10 mouse cellular contexts compared by ENCODE assay signal in genomic region chr1:39911446-39911845, GRCm38 (mm10). TPM values are rescaled to one million over a fixed set of nuclear protein-coding genes. Genes with fewer than 3 reads are reported as not detected.
A peak's percentile ranks its signal among the peaks of the same experiment; 100 is the strongest.
DNase-seq lines count a peak whose midpoint lies in the region; ATAC-seq and TF ChIP-seq lines count a peak whose summit lies in the region.
"Had no signal": no experiment of that assay in that cellular context is flagged by ENCODE, and none has a peak within 500 bp of the region (broad histone marks: within the 10 kb centered on the region; RNA-seq: fewer than 3 reads in every experiment).

No protein-coding gene starts in this region.

- ATAC-seq in heart, postnatal 0 days (ENCODE audit: insufficient read depth, low read depth) = no peak; the same call in 1 of the 2 replicates
- ATAC-seq in heart, embryonic 11.5 days (replicated peaks; ENCODE audit: insufficient number of reproducible peaks, low FRiP score, low TSS enrichment) = no peak
- ATAC-seq in intestine, embryonic 16.5 days = peak; percentile 27; the same call in 1 of the 2 replicates
- ATAC-seq in midbrain, embryonic 13.5 days = 0 out of 2 replicates have a peak, but pooled peaks have one; percentile 37

- H3K4me1 ChIP-seq in heart, postnatal 0 days (ENCODE audit: control insufficient read depth, insufficient read depth) = peaks cover 26% of the 10 kb centered on the region
- H3K4me1 ChIP-seq in heart, embryonic 11.5 days (ENCODE audit: control insufficient read depth, insufficient read depth, low read length) = peaks cover 28% of the 10 kb centered on the region
- H3K4me1 ChIP-seq in intestine, embryonic 16.5 days (ENCODE audit: control insufficient read depth, insufficient read depth, low read length) = peaks cover 24% of the 10 kb centered on the region
- peaks cover 69% of the 10 kb centered on the region for H3K4me1 ChIP-seq in midbrain, embryonic 13.5 days (replicated peaks)

- H3K36me3 ChIP-seq in heart, postnatal 0 days (replicated peaks; ENCODE audit: control insufficient read depth, insufficient read depth, low read length) = peaks cover 13% of the 10 kb centered on the region
- peaks cover 5% of the 10 kb centered on the region for H3K36me3 ChIP-seq in heart, embryonic 11.5 days (ENCODE audit: control insufficient read depth, insufficient read depth, low read length)
- peaks cover 8% of the 10 kb centered on the region for H3K36me3 ChIP-seq in intestine, embryonic 16.5 days (ENCODE audit: control insufficient read depth, insufficient read depth, low read length)
- H3K36me3 ChIP-seq in midbrain, embryonic 13.5 days = peaks cover 57% of the 10 kb centered on the region

- H3K4me3 ChIP-seq in heart, postnatal 0 days (ENCODE audit: low read depth, low read length) = no peak overlapping the region
- H3K4me3 ChIP-seq in heart, embryonic 11.5 days (ENCODE audit: low read depth, low read length) = no peak overlapping the region
- no peak overlapping the region for H3K4me3 ChIP-seq in intestine, embryonic 16.5 days (ENCODE audit: low read length)
- H3K4me3 ChIP-seq in midbrain, embryonic 13.5 days (replicated peaks) = no peak overlapping the region
- H3K4me3 ChIP-seq: embryonic facial prominence, embryonic 13.5 days; limb, embryonic 13.5 days had no signal

- no peak for TF ChIP-seq EP300 in heart, postnatal 0 days (IDR thresholded peaks at IDR 0.05; ENCODE audit: low read depth)

- no peaks in the 10 kb centered on the region for H3K27me3 ChIP-seq in heart, postnatal 0 days (ENCODE audit: control insufficient read depth, insufficient read depth, low read length)
- no peaks in the 10 kb centered on the region for H3K27me3 ChIP-seq in heart, embryonic 11.5 days (ENCODE audit: control insufficient read depth, insufficient read depth, low read length)
- H3K27me3 ChIP-seq in intestine, embryonic 16.5 days (replicated peaks; ENCODE audit: control insufficient read depth, insufficient read depth, low read length) = no peaks in the 10 kb centered on the region
- H3K27me3 ChIP-seq in midbrain, embryonic 13.5 days = no peaks in the 10 kb centered on the region
- H3K27me3 ChIP-seq: embryonic facial prominence, embryonic 13.5 days; limb, embryonic 13.5 days had no signal

- TF ChIP-seq CTCF in heart, postnatal 0 days (IDR thresholded peaks at IDR 0.05; ENCODE audit: low read depth) = peak; percentile 80

- H3K9ac ChIP-seq in heart, postnatal 0 days (replicated peaks; ENCODE audit: low read depth, low read length) = no peak overlapping the region
- H3K9ac ChIP-seq in heart, embryonic 11.5 days (ENCODE audit: low read depth, low read length) = no peak overlapping the region
- H3K9ac ChIP-seq in intestine, embryonic 16.5 days (ENCODE audit: low read depth, low read length) = no peak overlapping the region
- no peak overlapping the region for H3K9ac ChIP-seq in midbrain, embryonic 13.5 days (replicated peaks)
- H3K9ac ChIP-seq: embryonic facial prominence, embryonic 13.5 days; limb, embryonic 13.5 days had no signal

- no peaks in the 10 kb centered on the region for H3K9me3 ChIP-seq in heart, postnatal 0 days (replicated peaks; ENCODE audit: control insufficient read depth, low read length)
- no peaks in the 10 kb centered on the region; the same call in 1 of the 2 replicates for H3K9me3 ChIP-seq in heart, embryonic 11.5 days (replicated peaks; ENCODE audit: control insufficient read depth, low read length)
- peaks cover 9% of the 10 kb centered on the region; the same call in 1 of the 2 replicates for H3K9me3 ChIP-seq in intestine, embryonic 16.5 days (ENCODE audit: control insufficient read depth, low read length)
- no peaks in the 10 kb centered on the region for H3K9me3 ChIP-seq in midbrain, embryonic 13.5 days

- H3K4me2 ChIP-seq in heart, postnatal 0 days (ENCODE audit: low read depth, low read length) = no peak overlapping the region
- no peak overlapping the region for H3K4me2 ChIP-seq in heart, embryonic 11.5 days
- no peak overlapping the region for H3K4me2 ChIP-seq in intestine, embryonic 16.5 days (ENCODE audit: low read depth, low read length)
- no peak overlapping the region for H3K4me2 ChIP-seq in midbrain, embryonic 13.5 days (replicated peaks)
- H3K4me2 ChIP-seq: embryonic facial prominence, embryonic 13.5 days; limb, embryonic 13.5 days had no signal

- DNase-seq in heart, postnatal 0 days (ENCODE audit: low spot score) = peak; percentile 69
- DNase-seq in urinary bladder, postnatal 14 days (ENCODE audit: low spot score) = peak; percentile 49
- DNase-seq in urinary bladder, adult 18-20 months (ENCODE audit: low spot score in 2 of 2) = no peak
- peak; percentile 38 for DNase-seq in cerebellum, adult 9-11 months
- DNase-seq in frontal cortex, postnatal 10 days (ENCODE audit: low spot score in 2 of 2) = no peak

- no peak overlapping the region for H3K27ac ChIP-seq in heart, postnatal 0 days (ENCODE audit: low read depth)
- no peak overlapping the region for H3K27ac ChIP-seq in heart, embryonic 11.5 days (ENCODE audit: low read depth, low read length)
- H3K27ac ChIP-seq in intestine, embryonic 16.5 days (ENCODE audit: low read length) = no peak overlapping the region
- no peak overlapping the region for H3K27ac ChIP-seq in midbrain, embryonic 13.5 days
- H3K27ac ChIP-seq: embryonic facial prominence, embryonic 13.5 days; limb, embryonic 13.5 days had no signal

- WGBS in heart, postnatal 0 days = 32% methylated on average over 3 of the region's 3 CpGs
- WGBS in heart, embryonic 11.5 days (ENCODE audit: insufficient replicate concordance) = 50% methylated on average over 3 of the region's 3 CpGs
- 62% methylated on average over 3 of the region's 3 CpGs for WGBS in intestine, embryonic 16.5 days
- 70% methylated on average over 3 of the region's 3 CpGs for whole genome bisulfite sequencing in midbrain, embryonic 13.5 days

RNA-seq across cellular contexts. Expression of gene Map4k4, which starts 10.7 kb away (rescaled TPM):
- 106 and 129 TPM in 2 replicates for total RNA-seq in heart, postnatal 0 days (2014; rRNA removed; ENCODE audit: low replicate concordance)
- polyA plus RNA-seq in heart, postnatal 0 days (2015; fragmentation: Nextera tagmentation; extraction: Ambion mirVana) = 17.0 and 17.4 TPM in 2 replicates
- polyA plus RNA-seq in heart, embryonic 11.5 days (2014; fragmentation: Nextera tagmentation; extraction: Ambion mirVana) = 19.4 and 23.7 TPM in 2 replicates
- 10.1 TPM in 2 replicates for polyA plus RNA-seq in intestine, embryonic 16.5 days (2015; fragmentation: Nextera tagmentation; extraction: Ambion mirVana)
- 49.0 and 58.2 TPM in 2 replicates for polyA plus RNA-seq in midbrain, embryonic 13.5 days (2015; fragmentation: Nextera tagmentation; extraction: Ambion mirVana)

Comparison
In these comparisons a context has a peak if more than half of its experiments do, and no peak if none do; other contexts are left out.
1. DNase-seq: peak in heart, postnatal 0 days (single experiment), urinary bladder, postnatal 14 days (single experiment) and cerebellum, adult 9-11 months (single experiment); none in urinary bladder, adult 18-20 months (0 of 2) and frontal cortex, postnatal 10 days (0 of 2).
2. ATAC-seq: peak in intestine, embryonic 16.5 days (single experiment) and midbrain, embryonic 13.5 days (single experiment); none in heart, postnatal 0 days (single experiment) and heart, embryonic 11.5 days (single experiment).